Mouse (Mus musculus) embryonic facial prominence, embryonic 12.5 days (tissue): ENCODE results near the gene Plbd1. TPM values are rescaled to one million over a fixed set of nuclear protein-coding genes. Genes with fewer than 3 reads are reported as not detected.

ENCODE experiments used
- ATAC-seq: fragments of 200-750 bp; cut with Nextera tagmentation; 2 replicates; pipeline ENCODE4 v1.8.0; 2017; ENCODE audit not compliant: insufficient number of reproducible peaks, insufficient read depth, low FRiP score, low TSS enrichment
- H3K27ac ChIP-seq: fragments of 300-500 bp; sonication (generic); 2 replicates; pipeline ENCODE4 v1.5.1; 2016; ENCODE audit warnings: mild to moderate bottlenecking
- H3K27me3 ChIP-seq: fragments of 300-500 bp; sonication (generic); 2 replicates; pipeline ENCODE4 v1.6.1; 2016; ENCODE audit warnings: mild to moderate bottlenecking, moderate library complexity
- H3K36me3 ChIP-seq: fragments of 300-500 bp; sonication (generic); 2 replicates; pipeline ENCODE4 v1.6.1; 2016; ENCODE audit warnings: mild to moderate bottlenecking
- H3K4me1 ChIP-seq: fragments of 300-500 bp; sonication (generic); 2 replicates; pipeline ENCODE4 v1.6.1; 2016
- H3K4me2 ChIP-seq: fragments of 300-500 bp; sonication (generic); replicated peaks from 2 replicates; pipeline ENCODE4 v1.6.1; 2016; ENCODE audit warnings: mild to moderate bottlenecking, moderate library complexity
- H3K4me3 ChIP-seq: fragments of 300-500 bp; sonication (generic); 2 replicates; pipeline ENCODE4 v1.5.1; 2016; ENCODE audit warnings: mild to moderate bottlenecking
- H3K9ac ChIP-seq: fragments of 300-500 bp; sonication (generic); 2 replicates; pipeline ENCODE4 v1.6.1; 2016; ENCODE audit warnings: mild to moderate bottlenecking, moderate library complexity
- H3K9me3 ChIP-seq: fragments of 300-500 bp; sonication (generic); 2 replicates; pipeline ENCODE4 v1.6.1; 2016; ENCODE audit warnings: mild to moderate bottlenecking, moderate library complexity
- WGBS: fragments of 180-500 bp; shearing (Covaris S2); methylation state at CpG from one replicate; pipeline ENCODE4 v1.1.7; 2016; 5-methylcytosine and 5-hydroxymethylcytosine counted together
- polyA plus RNA-seq: library from polyadenylated mRNA; unstranded; fragments of >200 nt; fragmentation: Nextera tagmentation; extraction: Ambion mirVana; gene quantifications from 2 replicates; pipeline ENCODE4 v1.2.1, GENCODE M21; 2016

The Plbd1 gene
- 2.2 and 2.5 TPM in 2 replicates for polyA plus RNA-seq

DNA sequence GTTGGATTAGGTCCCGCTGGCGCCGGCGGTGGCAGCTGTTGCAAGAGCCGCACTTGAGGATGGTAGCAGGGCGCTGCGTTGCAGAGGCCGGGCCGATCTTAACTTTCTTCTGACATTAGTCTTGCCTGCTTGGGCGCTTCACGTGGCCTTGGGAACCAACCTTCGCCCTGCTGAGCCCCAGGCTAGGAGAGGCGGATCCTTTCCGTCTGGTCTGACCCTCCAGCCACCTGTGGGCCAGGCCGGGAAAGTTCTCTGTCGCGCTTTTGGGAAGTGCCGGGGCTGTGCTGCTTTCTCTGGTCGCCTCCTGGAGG is at the start of gene Plbd1:
Gene Plbd1 (minus strand): TSS at position 223 of the 311 bp plus-strand sequence.
- Histone ChIP-seq H3K27ac (no peak within 1 kb of the TSS), H3K9me3 (no peaks in the 10 kb centered on the region)
- no peak for ATAC-seq

DNA sequence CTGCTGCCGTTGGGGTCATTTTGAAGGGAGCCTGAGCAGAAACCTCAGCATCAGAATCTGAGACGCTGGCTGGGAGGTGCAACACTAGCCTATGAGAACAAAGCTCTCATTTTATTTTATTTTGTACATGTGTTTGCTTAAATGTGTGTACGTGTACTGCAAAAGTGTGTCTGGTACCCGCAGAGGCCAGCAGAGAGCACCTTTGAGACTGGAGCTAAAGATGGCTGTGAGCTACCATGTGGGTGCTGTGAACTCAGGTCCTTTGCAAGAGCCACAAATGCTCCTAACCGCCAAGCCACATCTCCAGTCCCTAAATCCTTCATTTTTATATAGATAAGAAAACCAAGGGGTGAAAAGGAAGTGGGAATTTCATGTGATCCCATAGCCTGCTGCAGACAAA is 48.7 kb upstream of the Plbd1 start:
- 82% methylated on average over 5 of the region's 5 CpGs for WGBS
- no peak for ATAC-seq
- H3K4me3 ChIP-seq = no peak overlapping the region

More for the DNA sequence above, at the start of gene Plbd1:
- peak within 1 kb of the TSS; percentile 34; the same call in 1 of the 2 replicates for H3K9ac ChIP-seq
- peaks cover 5% of the 10 kb centered on the region; the same call in 1 of the 2 replicates for H3K4me1 ChIP-seq
- H3K27me3 ChIP-seq = peaks cover 33% of the 10 kb centered on the region
- H3K4me2 ChIP-seq = peak within 1 kb of the TSS; percentile 76
- H3K4me3 ChIP-seq = peak within 1 kb of the TSS; percentile 37
- WGBS = under 1% methylated on average over 19 of the region's 19 CpGs
- H3K36me3 ChIP-seq = no peaks in the 10 kb centered on the region

DNA sequence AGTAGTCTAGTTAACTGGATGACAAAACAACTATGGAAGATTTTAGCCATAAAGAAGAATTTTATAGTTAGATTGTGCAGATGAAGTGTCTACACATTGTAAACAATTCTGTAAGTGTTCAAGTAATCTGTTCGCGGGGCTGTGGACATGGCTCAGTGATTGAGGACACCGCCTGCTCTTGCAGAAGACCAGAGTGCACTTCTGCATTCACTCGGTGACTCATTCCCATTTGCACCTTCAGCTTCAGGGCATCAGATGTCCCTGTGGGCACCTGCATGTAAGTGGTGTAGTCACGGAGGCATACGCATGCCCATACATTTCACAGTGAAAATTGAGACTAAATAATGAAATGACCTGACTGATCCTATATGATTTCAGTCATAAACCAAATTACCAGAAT is 46.9 kb upstream of the Plbd1 start:
- Histone ChIP-seq H3K4me1 (no peaks in the 10 kb centered on the region), H3K9ac (no peak overlapping the region)
- 85% methylated on average over 6 of the region's 6 CpGs for WGBS

More for the DNA sequence above, 48.7 kb upstream of the Plbd1 start:
- no peaks in the 10 kb centered on the region for H3K36me3 ChIP-seq
- H3K4me1 ChIP-seq = no peaks in the 10 kb centered on the region
- no peak overlapping the region for H3K27ac ChIP-seq
- H3K9ac ChIP-seq = no peak overlapping the region
- no peaks in the 10 kb centered on the region for H3K27me3 ChIP-seq
- no peaks in the 10 kb centered on the region for H3K9me3 ChIP-seq
- H3K4me2 ChIP-seq = no peak overlapping the region

DNA sequence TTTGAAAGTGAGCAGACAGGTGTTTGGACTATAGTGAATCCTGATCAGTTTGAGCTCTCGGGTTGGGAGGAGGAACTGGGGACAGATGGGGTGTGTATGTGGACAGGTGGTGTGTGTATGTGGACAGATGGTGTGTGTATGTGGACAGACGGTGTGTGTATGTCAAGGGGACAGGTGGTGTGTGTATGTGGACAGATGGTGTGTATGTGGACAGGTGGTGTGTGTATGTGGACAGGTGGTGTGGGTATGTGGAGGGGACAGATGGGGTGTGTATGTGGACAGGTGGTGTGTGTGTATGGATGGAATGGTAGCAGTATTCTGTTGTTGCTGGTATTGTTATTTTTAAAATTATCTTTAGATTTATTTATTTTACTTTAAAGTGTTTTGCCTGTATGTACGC is 40.1 kb upstream of the Plbd1 start:
- Histone ChIP-seq H3K4me2 (no peak overlapping the region), H3K4me1 (no peaks in the 10 kb centered on the region), H3K27ac (no peak overlapping the region), H3K36me3 (no peaks in the 10 kb centered on the region), H3K9ac (no peak overlapping the region), H3K9me3 (no peaks in the 10 kb centered on the region), H3K4me3 (no peak overlapping the region), H3K27me3 (no peaks in the 10 kb centered on the region)
- ATAC-seq = no peak
- 89% methylated on average over 3 of the region's 3 CpGs for WGBS

More for the DNA sequence above, 46.9 kb upstream of the Plbd1 start:
- Histone ChIP-seq H3K4me2 (no peak overlapping the region), H3K4me3 (no peak overlapping the region), H3K9me3 (no peaks in the 10 kb centered on the region), H3K27me3 (no peaks in the 10 kb centered on the region), H3K36me3 (no peaks in the 10 kb centered on the region), H3K27ac (no peak overlapping the region)
- ATAC-seq = no peak

DNA sequence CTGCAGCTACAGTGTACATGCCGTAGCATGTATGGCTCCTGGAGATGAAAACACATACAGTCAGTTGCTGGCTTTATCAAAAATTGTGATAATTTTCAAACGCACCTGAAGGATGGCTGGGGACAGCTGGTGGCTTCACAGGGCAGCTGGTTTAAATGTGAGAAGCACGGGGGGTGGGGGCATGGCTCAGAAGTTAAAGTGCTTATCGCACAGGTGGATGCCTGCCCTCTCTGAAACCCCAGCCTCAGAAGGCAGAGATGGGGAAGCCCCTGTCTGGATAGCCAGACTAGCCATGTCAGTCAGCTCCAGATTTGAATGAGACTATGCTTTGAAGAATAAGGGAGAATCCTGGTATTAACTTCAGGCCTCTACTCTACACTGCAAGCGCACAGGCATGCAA is 39.5 kb upstream of the Plbd1 start:
- Histone ChIP-seq H3K36me3 (no peaks in the 10 kb centered on the region), H3K9me3 (no peaks in the 10 kb centered on the region), H3K4me1 (no peaks in the 10 kb centered on the region), H3K4me2 (no peak overlapping the region), H3K9ac (no peak overlapping the region), H3K4me3 (no peak overlapping the region), H3K27me3 (no peaks in the 10 kb centered on the region), H3K27ac (no peak overlapping the region)
- 78% methylated on average over 5 of the region's 5 CpGs for WGBS
- no peak for ATAC-seq

DNA sequence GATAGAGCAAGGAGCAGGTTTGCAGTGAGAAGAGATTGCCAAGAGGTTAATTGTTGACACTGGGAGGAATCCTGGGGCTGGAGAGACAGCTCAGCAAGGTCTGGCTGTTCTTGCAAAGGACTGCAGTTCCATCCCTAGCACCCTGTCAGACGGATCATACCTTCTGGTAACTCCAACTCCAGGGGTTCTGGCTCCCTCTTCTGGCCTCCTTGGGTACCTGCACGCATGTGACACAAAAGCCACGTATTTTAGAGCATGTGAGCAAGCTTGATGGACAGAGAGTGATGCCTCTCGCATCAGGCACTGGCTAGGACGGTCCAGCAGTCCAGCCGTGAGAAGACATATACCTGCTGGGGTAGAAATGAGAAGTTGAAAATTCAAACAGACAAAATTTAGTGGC is 29.6 kb upstream of the Plbd1 start:
- no peak overlapping the region for H3K9ac ChIP-seq
- no peaks in the 10 kb centered on the region; the same call in 1 of the 2 replicates for H3K4me1 ChIP-seq
- no peak overlapping the region for H3K27ac ChIP-seq
- no peak overlapping the region for H3K4me3 ChIP-seq
- no peak for ATAC-seq
- no peaks in the 10 kb centered on the region for H3K36me3 ChIP-seq
- H3K4me2 ChIP-seq = no peak overlapping the region
- no peaks in the 10 kb centered on the region for H3K27me3 ChIP-seq
- H3K9me3 ChIP-seq = no peaks in the 10 kb centered on the region
- WGBS = 94% methylated on average over 6 of the region's 6 CpGs

DNA sequence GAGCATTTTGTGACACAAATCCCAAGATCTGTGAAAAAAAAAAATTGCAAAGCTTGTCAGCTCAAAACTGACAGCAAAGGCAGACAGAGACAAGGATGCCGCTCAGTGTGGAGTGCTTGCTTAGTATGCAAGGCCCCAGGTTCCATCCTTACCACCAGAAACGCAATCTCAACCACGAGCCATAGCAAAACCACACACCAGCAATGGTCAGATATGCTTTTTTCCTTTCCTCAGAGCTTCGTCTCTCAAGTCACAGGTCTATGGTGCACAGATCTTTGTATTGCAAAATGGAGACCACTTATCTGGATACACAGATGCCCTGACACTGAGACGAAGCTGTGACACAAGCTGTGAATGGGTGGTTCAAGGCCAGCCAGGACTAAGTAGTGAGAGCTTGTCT is 28.8 kb upstream of the Plbd1 start:
- no peaks in the 10 kb centered on the region; the same call in 1 of the 2 replicates for H3K4me1 ChIP-seq
- no peak for ATAC-seq
- no peak overlapping the region for H3K4me2 ChIP-seq
- no peak overlapping the region for H3K4me3 ChIP-seq
- 0 out of 2 replicates have a peak overlapping the region, but pooled peaks have one; percentile 19 for H3K27ac ChIP-seq
- H3K27me3 ChIP-seq = no peaks in the 10 kb centered on the region
- H3K9ac ChIP-seq = no peak overlapping the region
- no peaks in the 10 kb centered on the region for H3K9me3 ChIP-seq
- WGBS = 75% methylated on average over 5 of the region's 5 CpGs
- H3K36me3 ChIP-seq = no peaks in the 10 kb centered on the region

DNA sequence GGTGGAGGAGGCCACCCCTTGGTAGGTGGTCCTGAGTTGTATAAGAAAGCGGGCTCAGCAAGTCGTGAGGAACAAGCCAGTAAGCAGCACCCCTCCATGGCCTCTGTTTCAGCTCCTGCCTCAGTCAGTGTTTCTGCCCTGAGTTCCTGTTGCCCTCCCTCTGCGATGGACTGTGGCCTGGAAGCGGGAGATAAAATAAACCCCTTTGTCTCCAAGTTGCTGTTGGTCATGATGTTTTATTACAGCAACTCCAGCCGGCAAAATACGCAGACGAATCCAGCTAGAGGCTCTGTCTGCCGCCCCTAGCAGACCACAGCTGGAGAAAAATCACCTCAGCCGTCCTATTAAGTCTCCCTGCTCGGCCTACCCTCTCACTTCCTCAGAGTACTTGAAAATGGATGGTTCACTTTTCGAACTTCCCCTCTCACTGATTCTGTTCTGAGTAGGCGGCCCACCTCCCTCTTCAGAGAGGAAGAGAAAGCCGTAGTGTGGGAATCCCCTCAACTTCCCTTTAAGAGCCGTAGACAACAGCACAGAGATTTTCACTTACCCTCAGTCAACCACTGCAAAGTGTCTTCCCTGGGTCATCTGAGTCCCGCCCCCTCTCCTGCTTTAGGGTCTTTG is 28.2 kb upstream of the Plbd1 start:
- no peak for ATAC-seq
- no peak overlapping the region for H3K4me2 ChIP-seq
- H3K4me3 ChIP-seq = no peak overlapping the region
- H3K4me1 ChIP-seq = no peaks in the 10 kb centered on the region; the same call in 1 of the 2 replicates
- H3K27me3 ChIP-seq = no peaks in the 10 kb centered on the region
- no peak overlapping the region for H3K27ac ChIP-seq
- no peaks in the 10 kb centered on the region for H3K36me3 ChIP-seq
- H3K9me3 ChIP-seq = no peaks in the 10 kb centered on the region
- WGBS = 63% methylated on average over 15 of the region's 15 CpGs
- H3K9ac ChIP-seq = no peak overlapping the region

DNA sequence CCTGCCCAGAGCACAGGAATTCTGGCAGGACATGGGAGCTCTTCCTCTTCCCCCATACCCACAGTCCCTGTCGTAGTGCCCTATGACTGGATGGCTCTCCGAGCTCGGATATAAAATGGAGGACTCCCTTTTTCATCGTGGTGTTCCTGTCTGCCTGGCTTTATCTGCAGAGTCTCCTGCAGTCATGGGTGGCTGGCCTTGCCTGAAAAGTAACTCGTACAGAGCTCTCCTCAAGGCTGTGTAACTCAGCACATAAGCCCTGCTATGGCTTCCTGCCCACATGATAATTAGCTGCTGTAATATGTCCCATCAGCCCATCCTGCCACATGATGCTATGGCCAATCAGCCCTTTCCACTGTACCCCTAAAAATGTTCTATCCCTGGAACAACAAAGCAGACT is 23.7 kb upstream of the Plbd1 start:
- WGBS = 77% methylated on average over 5 of the region's 5 CpGs
- Histone ChIP-seq H3K27ac (no peak overlapping the region), H3K9ac (no peak overlapping the region)

DNA sequence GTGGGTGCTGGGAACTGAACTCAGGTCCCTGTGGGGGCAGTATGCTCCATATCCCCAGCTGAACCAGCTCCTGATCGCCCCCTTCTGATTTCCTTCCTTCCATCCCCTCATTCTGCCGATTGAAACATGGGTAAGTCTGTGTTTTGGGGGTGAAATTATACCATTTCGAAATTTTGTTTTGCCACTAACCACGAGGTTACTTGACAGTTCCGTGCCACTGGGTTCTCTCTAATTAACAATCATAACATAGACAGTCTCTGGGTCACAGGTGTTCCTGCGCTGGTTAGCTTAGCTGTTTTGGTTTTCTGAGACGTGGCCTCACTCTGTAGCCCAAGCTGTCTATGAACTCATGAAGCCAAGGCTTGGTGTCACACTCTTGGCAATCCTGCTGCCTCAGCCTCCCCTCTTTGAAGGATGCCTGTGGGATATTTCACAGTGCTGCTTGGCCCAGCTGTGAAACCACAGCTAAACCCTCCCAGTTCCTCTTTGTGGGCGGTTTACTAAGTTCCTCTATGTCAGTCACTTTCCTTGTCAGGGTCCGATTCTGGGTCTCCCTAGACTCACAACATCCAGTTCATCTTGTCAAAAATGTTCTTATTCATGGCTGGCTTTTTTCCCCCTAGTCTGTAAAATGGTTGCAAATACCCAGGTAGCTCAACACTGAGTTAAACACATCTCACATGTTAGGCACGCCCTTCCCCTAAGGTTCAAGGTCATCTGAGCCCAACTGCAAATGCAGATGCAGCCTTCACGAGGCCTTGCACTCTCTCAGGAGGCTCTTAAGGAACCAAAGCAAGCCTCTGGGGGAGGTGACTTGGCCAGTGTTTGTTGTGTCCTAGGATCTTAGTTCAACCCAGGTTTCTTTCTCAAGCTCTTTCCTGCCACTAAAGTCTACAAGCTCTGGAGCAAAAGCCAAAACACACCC is 21.9 kb upstream of the Plbd1 start:
- no peaks in the 10 kb centered on the region for H3K36me3 ChIP-seq
- 80% methylated on average over 11 of the region's 11 CpGs for WGBS
- no peaks in the 10 kb centered on the region for H3K27me3 ChIP-seq
- no peak overlapping the region for H3K9ac ChIP-seq
- H3K4me1 ChIP-seq = no peaks in the 10 kb centered on the region
- H3K4me3 ChIP-seq = no peak overlapping the region
- H3K9me3 ChIP-seq = no peaks in the 10 kb centered on the region
- no peak overlapping the region for H3K4me2 ChIP-seq
- no peak overlapping the region for H3K27ac ChIP-seq
- ATAC-seq = no peak

More for the DNA sequence above, 23.7 kb upstream of the Plbd1 start:
- Histone ChIP-seq H3K9me3 (no peaks in the 10 kb centered on the region), H3K36me3 (no peaks in the 10 kb centered on the region), H3K4me1 (no peaks in the 10 kb centered on the region; the same call in 1 of the 2 replicates), H3K4me2 (no peak overlapping the region), H3K27me3 (no peaks in the 10 kb centered on the region), H3K4me3 (no peak overlapping the region)
- ATAC-seq = no peak

DNA sequence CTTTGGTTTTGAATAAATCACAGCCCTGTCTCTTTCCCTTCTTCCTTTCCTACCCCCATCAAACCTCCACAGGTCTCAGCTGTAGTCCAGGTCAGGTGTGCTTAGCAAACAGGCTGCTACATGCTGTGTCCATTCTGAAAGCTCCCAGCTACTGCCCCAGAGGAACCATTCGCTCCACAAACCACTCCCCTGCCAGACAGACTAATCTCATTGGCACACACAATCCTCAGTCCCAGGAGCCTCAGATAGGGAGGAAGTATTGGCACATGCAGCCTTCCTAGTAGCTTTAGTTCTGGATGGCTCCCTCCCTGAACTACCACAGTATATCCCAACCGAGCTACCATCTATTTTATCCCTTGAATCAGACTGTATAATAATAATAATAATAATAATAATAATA is 17.7 kb upstream of the Plbd1 start:
- no peak overlapping the region for H3K4me2 ChIP-seq
- no peaks in the 10 kb centered on the region for H3K36me3 ChIP-seq
- H3K4me1 ChIP-seq = no peaks in the 10 kb centered on the region
- no peaks in the 10 kb centered on the region for H3K27me3 ChIP-seq
- no peak overlapping the region for H3K4me3 ChIP-seq
- 33% methylated on average over 2 of the region's 2 CpGs for WGBS
- H3K27ac ChIP-seq = no peak overlapping the region
- H3K9ac ChIP-seq = no peak overlapping the region
- H3K9me3 ChIP-seq = no peaks in the 10 kb centered on the region
- no peak for ATAC-seq

DNA sequence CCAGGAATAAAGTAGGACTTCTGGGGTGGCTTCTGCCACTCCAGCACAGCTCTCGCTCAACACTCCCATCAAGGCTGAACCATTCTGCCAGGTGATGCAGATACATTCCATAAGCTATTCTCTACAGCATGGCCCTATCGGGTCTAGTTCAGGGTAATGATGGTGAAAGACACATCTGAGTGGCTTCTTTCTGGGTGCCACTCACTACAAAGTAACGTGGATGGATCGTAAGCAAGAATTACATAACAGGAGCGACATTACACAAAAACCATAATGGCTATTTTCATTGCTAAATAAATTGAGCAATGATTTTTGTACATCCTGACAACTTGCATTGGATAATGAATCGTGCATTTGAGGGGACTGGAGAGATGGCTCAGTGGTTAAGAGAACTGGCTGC is 13.2 kb upstream of the Plbd1 start:
- WGBS = 87% methylated on average over 6 of the region's 6 CpGs
- no peaks in the 10 kb centered on the region for H3K4me1 ChIP-seq
- H3K9me3 ChIP-seq = no peaks in the 10 kb centered on the region
- no peak overlapping the region for H3K4me2 ChIP-seq
- no peak overlapping the region for H3K4me3 ChIP-seq
- no peaks in the 10 kb centered on the region for H3K27me3 ChIP-seq
- no peaks in the 10 kb centered on the region for H3K36me3 ChIP-seq
- no peak for ATAC-seq
- no peak overlapping the region for H3K27ac ChIP-seq
- no peak overlapping the region for H3K9ac ChIP-seq
